Mouse (Mus musculus): Measurements from ENCODE around the gene Cdh13.

GRCm38 (mm10) chr8:118627737-118628136, 344.2 kb downstream of the Cdh13 start:
- TF ChIP-seq CTCF (IDR thresholded peaks at IDR 0.05; ENCODE audit: control insufficient read depth, insufficient read depth, insufficient replicate concordance, low read depth, low read length) (no peak), POLR2A (IDR thresholded peaks at IDR 0.05; ENCODE audit: control insufficient read depth, low read depth, low read length) (no peak)
